Mouse (Mus musculus): Measurements from ENCODE around the gene Nt5c.
A peak's percentile ranks its signal among the peaks of the same experiment; 100 is the strongest.
"Not testable (repeated sequence)": the region's sequence is repeated elsewhere in the genome, so short reads cannot be mapped to it uniquely, and the experiment has no call there.

Gene Nt5c

GRCm38 (mm10) chr11:115491356-115492083, at the start of gene Nt5c:
Gene Nt5c, minus strand, starts transcription at chr11:115491862.
- DNase-seq (ENCODE audit: low read depth, low spot score), result peak; percentile 77

DNA sequence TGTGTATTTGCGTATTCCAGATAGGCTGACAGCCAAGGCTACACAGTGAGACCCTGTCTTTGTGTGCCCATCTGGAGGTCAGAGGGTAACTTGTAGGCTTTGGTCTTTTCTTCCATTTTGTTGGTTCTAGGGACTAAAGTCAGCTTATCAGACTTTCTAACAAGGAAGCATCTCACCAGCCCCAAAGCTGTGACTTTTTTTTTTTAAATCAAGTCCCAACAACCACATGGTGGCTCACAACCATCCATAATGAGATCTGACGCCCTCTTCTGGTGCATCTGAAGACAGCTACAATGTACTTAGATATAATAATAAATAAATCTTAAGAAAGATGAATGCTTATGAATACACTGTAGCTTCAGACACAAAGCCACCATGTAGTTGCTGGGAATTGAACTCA, 46.4 kb upstream of the Nt5c start:
- no peak for DNase-seq (ENCODE audit: low read depth, low spot score)

- peak; percentile 55 for DNase-seq (ENCODE audit: low read depth, low spot score)
Observed at GRCm38 (mm10) chr11:115536856-115537568, 45.4 kb upstream of the Nt5c start.

GRCm38 (mm10) chr11:115536038-115536681, 44.5 kb upstream of the Nt5c start, which contains the start of gene Sumo2:
Gene Sumo2, minus strand, starts transcription at chr11:115536276.
- peak; percentile 100 for DNase-seq (ENCODE audit: low read depth, low spot score)

GRCm38 (mm10) chr11:115535401-115536037, 43.9 kb upstream of the Nt5c start:
- peak; percentile 78 for DNase-seq (ENCODE audit: low read depth, low spot score)

DNA sequence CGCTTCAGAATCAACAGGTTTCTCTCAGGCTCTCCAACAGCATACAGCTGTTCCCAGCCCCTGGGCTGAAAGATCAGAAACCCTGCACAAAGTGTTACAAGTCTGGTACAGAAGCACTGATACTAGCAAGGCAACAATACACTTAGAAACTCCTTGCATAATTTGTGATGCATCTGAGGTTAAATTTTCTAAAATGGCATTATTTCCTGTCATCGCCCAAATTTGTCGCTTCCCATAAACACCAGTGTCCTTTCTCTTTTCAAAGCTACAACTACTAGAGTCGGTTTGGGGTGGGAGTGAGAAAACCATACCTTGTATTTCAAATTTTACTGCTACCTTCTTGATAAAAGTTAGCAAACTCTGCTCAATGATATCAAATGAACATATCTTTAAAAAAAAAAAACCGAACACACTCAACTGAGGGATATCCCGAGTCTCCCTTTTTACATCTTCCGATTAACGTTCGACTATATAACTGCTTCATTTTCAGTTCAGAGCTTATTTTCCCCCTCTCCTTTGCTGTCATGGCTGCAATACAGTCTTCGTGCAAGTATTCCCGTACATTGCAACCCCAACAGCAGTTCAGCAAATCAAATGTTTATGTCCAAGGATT, 43.2 kb upstream of the Nt5c start:
- no peak for DNase-seq (ENCODE audit: low read depth, low spot score)

DNA sequence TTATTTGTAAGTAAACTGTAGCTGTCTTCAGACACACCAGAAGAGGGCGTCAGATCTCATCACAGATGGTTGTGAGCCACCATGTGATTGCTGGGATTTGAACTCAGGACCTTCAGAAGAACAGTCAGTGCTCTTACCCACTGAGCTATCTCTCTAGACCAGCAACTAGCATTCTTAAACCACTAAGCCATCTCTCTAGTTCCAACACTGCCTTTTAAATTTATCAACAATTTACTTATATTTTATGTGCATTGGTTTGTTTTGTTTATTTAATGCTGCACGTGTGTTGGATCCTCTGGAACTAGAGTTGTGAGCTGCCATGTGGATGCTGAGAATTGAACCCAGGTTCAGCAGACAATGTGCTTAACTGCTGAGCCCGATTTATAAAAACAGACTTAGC, 34.8 kb upstream of the Nt5c start:
- DNase-seq (ENCODE audit: low read depth, low spot score), result not testable (repeated sequence)

DNA sequence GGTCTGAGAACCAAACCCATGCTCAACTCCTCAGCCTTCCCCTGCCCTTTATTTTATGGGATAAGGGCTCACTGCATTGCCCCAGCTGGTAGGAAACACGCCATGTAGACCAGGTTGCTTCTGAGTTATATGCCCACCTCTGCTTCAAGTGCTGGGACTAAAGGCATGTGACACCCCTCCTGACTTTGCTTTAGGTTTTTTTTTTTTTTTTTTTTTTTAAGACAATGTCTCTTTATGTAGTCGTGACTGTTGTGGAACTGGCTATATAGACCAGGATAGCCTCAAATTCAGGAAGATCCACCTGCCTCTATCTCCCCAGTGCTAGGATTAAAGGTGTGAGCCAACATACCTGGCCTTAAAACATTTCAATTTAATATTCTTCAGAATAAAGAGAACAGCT, 31.0 kb upstream of the Nt5c start:
- no peak for DNase-seq (ENCODE audit: low read depth, low spot score)

DNA sequence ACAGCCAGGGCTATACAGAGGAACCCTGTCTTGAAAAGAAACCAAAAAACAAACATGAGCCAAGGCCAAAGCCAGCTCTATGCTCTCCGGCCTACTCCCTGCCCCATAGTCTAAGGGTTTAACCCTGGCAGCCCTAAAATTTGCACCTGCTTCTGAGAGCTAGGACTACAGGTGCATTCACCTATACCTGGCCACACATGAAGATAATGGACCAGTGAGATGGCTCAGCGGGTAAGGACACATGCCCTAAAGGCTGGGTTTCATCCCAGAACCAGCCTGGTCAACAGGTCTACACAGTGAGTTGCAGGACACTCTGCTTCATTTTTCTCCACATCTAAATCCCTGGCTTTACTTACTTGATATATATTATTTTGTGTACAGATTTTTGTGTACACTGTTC, 30.6 kb upstream of the Nt5c start:
- DNase-seq (ENCODE audit: low read depth, low spot score), result no peak

DNA sequence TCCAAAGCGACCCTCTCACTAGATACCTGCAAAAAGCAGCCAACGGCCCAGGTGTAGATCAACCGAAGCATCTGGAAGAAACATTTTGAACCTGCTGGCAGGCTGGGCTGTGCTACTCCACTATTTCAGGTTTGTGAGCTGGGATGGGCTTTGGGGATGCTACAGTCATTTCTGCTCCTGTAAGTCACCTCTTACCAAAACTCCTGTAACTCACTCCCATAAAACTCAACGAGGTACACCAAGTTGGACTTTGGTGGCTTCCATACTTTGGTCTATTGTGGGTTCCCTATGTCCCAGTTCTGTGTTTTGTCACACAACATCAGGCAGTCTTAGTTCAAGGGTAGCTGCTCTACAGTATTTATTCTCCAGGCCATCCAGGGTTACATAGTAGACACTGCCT, 29.4 kb upstream of the Nt5c start:
- no peak for DNase-seq (ENCODE audit: low read depth, low spot score)

DNA sequence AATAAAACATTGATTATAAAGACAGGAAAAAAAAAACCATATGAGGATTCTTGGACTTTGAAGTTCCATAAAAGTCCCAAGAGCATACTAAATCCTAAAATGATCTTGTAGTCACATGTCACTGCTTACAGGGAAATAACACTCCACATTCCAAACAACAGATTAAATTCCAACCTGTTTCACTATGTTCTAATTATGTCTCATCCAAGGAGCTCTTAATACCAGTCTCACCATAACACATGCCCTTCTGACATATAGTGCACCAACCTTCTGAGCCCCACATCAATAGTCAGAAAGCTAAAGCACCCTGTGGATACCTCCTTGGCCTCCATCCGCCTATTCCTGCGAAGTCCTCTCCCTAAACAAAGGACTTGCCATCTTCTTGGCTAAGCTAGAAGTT, 28.6 kb upstream of the Nt5c start:
- DNase-seq (ENCODE audit: low read depth, low spot score), result no peak

GRCm38 (mm10) chr11:115519581-115519980, 27.9 kb upstream of the Nt5c start:
- no peak for DNase-seq (ENCODE audit: low read depth, low spot score)

GRCm38 (mm10) chr11:115518693-115519092, 27.0 kb upstream of the Nt5c start:
- no peak for DNase-seq (ENCODE audit: low read depth, low spot score)

- no peak for DNase-seq (ENCODE audit: low read depth, low spot score)
Observed at GRCm38 (mm10) chr11:115516942-115517341, 25.3 kb upstream of the Nt5c start.

- DNase-seq (ENCODE audit: low read depth, low spot score), result no peak
Observed at GRCm38 (mm10) chr11:115515021-115515420, 23.4 kb upstream of the Nt5c start.

GRCm38 (mm10) chr11:115514238-115514663, 22.6 kb upstream of the Nt5c start, which contains the start of gene Jpt1:
Gene Jpt1, minus strand, starts transcription at chr11:115514387.
- DNase-seq (ENCODE audit: low read depth, low spot score), result peak; percentile 97

- DNase-seq (ENCODE audit: low read depth, low spot score), result peak; percentile 80
Observed at GRCm38 (mm10) chr11:115513271-115514237, 21.9 kb upstream of the Nt5c start.

GRCm38 (mm10) chr11:115512407-115513183, 20.9 kb upstream of the Nt5c start:
- DNase-seq (ENCODE audit: low read depth, low spot score), result no peak

DNA sequence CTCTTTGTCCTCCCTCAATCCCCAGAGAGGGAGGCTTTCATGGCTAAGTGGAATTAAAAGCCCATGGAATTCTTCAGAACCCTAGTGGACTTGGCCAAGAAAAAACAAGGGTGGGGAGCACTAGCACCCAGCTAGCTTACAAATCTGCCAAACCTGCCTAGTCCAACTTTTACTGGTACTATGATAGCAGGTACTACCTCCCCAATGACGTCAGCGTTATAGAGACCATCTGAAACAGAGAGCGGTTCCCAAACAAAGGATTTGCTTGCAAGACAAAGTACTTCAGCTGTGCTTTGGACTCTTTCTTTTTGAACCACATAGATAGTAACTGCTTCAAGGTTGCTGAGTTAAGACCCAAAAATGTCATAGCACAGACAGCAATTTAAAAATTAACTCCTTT, 20.3 kb upstream of the Nt5c start:
- no peak for DNase-seq (ENCODE audit: low read depth, low spot score)

DNA sequence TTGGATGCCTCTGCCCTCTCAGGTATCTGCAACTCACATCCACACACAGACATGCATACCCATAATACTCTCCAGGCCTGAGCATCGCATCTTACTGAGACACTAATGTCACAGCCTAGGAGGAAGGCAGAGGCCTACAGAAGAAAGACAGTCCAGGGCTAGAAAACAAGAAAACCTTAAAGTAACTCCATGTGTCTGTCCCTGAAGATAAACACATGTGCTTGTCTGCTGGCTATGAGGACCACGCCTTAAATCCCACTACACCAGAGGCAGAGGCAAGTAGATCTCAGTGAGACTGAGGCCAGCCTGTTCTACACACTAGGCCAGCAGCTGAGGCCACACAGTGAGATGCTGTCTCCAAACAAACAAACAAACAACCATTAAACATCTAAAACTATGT, 19.5 kb upstream of the Nt5c start:
- no peak for DNase-seq (ENCODE audit: low read depth, low spot score)

All from ZHBTc4 (cell line).